Mouse (Mus musculus) left cerebral cortex, postnatal 25 days (tissue): Measurements from ENCODE around the gene St7l. TPM values are rescaled to one million over a fixed set of nuclear protein-coding genes. Genes with fewer than 3 reads are reported as not detected.

Experiments
- DNase-seq, 2 experiments: peaks; one replicate each; pipeline ENCODE4 v3.0.0; 2022; ENCODE audit warnings: low spot score in 2 of 2, mixed read lengths in 1 of 2
- intact Hi-C: fragments of 180-260 bp; cut with DNase I; formaldehyde crosslinking; loops from one replicate; pipeline ENCODE4 v1.15.1; 2025
- total RNA-seq, 2 experiments: library from RNA; stranded (reverse); gene quantifications; 2 replicates each; pipeline ENCODE4 v1.2.3; 2021

St7l gene
- total RNA-seq, 2 experiments from 2014 or later = 33.0 to 39.3 TPM

DNA sequence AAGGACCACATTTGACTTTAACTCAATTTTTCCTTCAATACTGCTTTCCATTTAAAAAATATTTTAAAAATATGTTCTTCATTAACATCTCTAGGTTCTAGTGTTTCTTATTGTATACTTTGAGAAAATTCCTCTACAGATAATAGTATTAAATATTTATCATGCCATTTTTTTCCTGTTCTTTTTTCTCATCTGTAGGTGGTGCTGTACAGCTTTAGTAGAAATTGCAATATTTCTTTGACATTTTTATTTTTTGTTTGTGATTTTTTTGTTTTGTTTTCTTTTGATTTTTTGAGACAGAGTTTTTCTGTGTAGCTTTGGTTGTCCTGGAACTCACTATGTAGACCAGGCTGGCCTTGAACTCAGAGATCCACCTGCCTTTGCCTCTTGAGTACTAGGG lies 5.8 kb downstream of the St7l start:
- DNase-seq = no peak
- intact Hi-C loops = loop anchor here (5.0 to 10.0 kb wide), 2 partner anchors 98 to 155 kb away; no protein-coding TSS in a partner anchor

DNA sequence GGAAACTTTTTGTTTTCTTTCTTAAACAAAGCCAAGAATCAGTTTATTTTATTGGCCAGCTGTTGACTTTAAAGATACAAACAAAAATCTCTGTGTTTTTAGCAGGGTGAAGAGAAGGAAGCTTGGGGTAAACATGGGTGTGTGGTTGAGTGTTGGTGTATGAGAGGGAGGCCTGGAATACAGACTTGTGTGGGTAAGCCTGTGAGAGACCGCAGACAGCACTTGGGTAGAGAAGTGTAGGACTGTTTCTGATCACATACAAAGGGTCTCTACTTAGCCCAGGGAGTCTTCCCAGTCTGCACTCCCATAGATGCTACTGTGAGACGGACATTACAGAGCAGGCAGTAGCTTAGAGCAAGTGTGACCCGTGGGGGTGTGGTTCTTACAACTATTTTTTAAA lies 24.8 kb downstream of the St7l start:
- no peak for DNase-seq
- intact Hi-C loops = no loop called here

DNA sequence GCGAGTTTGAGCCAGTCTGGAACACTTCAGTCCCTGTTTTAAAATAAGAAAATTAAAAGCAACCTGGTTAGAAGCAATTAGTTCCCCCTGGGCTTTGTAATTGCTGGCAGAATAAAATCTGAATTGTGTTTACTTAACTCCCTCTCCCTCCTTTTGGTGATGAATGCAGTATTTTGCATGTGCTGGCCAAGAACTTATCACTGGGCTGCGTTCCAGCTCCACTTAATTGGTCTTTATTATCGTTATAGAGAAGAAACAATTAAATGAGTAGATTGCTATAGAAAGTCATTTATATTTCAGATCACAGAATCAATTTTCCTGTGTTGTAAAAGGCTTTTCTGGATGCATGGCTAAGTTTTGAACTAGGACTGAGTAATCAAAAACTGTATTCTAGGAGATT lies 32.3 kb downstream of the St7l start:
- no peak for DNase-seq
- intact Hi-C loops = no loop called here

GRCm38 (mm10) chr3:104901154-104901553 lies 37.3 kb downstream of the St7l start:
- intact Hi-C loops = no loop called here
- no peak for DNase-seq

DNA sequence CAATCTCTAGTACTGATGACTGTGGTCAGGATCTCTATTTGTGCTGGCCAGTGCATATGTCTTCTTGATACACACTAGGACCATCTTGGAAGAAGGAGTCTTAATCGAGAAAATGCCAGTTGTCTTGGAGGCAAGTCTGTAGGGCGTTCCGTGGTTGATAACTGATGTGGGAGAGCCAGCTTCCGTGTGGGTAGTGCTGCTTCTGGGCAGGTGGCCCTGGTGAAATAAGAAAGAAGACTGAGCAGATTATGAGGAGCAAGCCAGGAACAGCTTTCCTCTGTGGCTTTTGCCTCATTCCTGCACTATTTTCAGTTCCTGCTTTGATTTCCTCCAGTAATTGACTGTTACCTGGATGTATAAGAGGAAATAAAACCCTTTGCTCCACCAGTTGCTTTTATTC lies 41.6 kb downstream of the St7l start:
- intact Hi-C loops = loop anchor here (5.0 kb wide), 1 partner anchor 62 kb away; no protein-coding TSS in a partner anchor
- peak; percentile 14 to 80 for DNase-seq

DNA sequence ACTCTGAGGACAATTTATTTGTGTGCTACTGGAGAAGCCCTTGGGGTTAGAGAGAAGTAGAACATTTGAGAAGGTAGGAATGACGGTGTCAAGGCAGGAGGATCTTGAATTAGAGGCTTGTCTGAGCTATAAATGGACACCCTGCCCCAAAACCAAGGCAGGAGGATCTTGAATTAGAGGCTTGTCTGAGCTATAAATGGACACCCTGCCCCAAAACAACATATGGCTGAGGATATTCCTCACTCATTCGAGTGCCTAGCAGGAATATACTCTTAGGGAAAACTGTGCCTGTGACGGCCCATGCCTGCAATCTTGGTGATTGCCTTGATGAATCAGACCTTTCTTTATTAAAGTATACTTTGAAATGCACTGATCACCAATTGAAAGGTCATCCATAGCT lies 42.2 kb downstream of the St7l start:
- peak in 1 of 2 experiments; percentile 89 for DNase-seq
- intact Hi-C loops = loop anchor here (5.0 kb wide), 1 partner anchor 61 kb away; no protein-coding TSS in a partner anchor

- no peak for DNase-seq
- intact Hi-C loops = loop anchor here (5.0 kb wide), 1 partner anchor 58 kb away; no protein-coding TSS in a partner anchor
Measured at GRCm38 (mm10) chr3:104909195-104909594, 45.4 kb downstream of the St7l start.

- no peak for DNase-seq
- intact Hi-C loops = no loop called here
Measured at GRCm38 (mm10) chr3:104914986-104915385, 51.2 kb downstream of the St7l start.

DNA sequence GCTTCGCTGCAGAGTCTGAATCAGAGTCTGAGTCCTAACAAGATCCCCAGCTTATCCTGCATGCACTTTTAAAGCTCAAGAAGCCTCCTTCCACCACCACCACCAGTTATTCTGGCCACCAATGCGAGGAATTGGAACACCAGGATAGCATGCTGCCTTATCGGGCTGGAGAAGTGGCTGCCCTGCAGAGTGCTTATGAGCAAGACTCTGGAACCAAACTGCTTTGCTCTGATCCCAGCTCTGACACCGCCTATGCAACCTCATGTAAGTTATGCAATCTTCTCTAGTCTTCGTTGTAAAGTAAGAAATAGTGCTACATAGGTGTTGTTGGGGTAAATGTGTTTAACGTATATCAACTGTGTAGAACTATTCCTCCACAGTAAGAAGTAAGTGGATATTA lies 65.6 kb downstream of the St7l start:
- peak in 1 of 2 experiments; percentile 28 for DNase-seq
- intact Hi-C loops = no loop called here

DNA sequence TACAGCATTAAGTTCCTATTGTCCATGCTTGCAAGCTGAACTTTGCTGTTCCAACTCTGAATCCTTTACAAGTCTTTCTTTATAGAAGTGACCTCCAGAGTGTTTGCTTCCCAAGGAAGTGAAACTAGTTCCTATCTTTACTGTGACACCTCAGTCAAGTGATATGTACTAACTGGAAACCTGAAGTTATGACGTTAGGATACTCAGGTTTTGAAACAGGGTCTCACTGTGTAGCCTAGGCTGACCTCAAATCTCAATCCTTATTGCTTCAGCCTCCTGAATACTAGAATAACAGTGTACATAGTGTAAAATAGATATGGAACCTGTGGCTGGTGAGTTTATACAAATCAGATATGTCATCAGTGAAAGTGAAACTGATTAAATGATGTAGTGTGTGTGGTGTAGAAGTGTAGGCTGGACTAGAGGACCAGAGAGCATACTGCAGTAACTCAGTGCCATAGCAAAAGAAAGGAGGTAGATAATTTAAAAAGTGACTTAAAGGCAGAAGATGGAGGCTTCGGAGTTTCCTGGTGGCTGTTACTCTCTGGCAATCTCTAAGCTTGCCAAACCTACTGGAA lies 74.0 kb downstream of the St7l start:
- no peak for DNase-seq
- intact Hi-C loops = no loop called here

- DNase-seq = no peak
- intact Hi-C loops = no loop called here
Measured at GRCm38 (mm10) chr3:104938327-104938726, 74.5 kb downstream of the St7l start.

- intact Hi-C loops = no loop called here
- DNase-seq = no peak
Measured at GRCm38 (mm10) chr3:104940691-104941090, 76.9 kb downstream of the St7l start.

GRCm38 (mm10) chr3:104942682-104943081 lies 78.9 kb downstream of the St7l start:
- intact Hi-C loops = no loop called here
- no peak for DNase-seq

- no peak for DNase-seq
- intact Hi-C loops = no loop called here
Measured at GRCm38 (mm10) chr3:104943333-104943732, 79.5 kb downstream of the St7l start.

GRCm38 (mm10) chr3:104944894-104945293 lies 81.1 kb downstream of the St7l start:
- DNase-seq = no peak
- intact Hi-C loops = no loop called here

DNA sequence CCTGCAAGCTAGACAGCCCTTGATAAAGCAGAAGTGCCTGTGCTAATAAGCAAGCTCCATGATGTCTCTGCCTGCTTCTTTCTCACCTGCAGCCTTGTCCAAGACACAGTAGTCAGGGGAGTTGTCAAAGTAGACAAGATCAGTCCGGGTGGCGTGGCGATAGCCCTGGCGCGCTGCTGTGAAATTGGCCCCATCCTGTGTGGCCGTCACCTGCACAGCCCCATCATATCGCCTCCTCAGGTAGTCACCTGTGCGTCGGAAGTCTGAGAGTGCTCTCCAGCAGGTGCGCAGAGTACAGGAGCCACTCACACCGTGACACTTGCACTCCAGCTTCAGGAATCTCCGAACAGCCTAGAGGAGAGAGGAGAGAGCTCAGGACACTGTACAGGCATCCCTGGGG lies 87.1 kb downstream of the St7l start:
- intact Hi-C loops = no loop called here
- DNase-seq = no peak

GRCm38 (mm10) chr3:104952891-104953670 lies 89.3 kb downstream of the St7l start:
- intact Hi-C loops = no loop called here
- no peak for DNase-seq

DNA sequence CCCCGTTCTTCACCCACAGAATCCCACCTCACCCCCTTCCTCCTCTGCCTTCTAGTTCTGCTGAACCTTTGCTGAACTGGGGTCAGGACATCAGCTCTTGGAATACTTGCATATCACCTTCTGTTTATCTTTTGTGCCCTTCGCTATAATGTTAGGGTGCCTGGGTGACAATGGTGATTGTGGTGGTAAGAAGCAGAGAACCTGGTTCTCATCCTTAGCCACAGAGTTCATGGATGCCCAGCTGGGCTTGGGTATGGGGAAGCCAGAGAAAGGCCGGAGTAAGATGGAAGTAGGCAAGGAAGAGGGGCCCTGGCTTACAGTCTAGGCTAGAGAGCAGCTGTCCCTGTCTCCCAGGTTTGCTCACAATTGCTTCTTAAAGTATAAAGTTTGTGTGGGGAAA lies 90.3 kb downstream of the St7l start:
- no peak for DNase-seq
- intact Hi-C loops = no loop called here

DNA sequence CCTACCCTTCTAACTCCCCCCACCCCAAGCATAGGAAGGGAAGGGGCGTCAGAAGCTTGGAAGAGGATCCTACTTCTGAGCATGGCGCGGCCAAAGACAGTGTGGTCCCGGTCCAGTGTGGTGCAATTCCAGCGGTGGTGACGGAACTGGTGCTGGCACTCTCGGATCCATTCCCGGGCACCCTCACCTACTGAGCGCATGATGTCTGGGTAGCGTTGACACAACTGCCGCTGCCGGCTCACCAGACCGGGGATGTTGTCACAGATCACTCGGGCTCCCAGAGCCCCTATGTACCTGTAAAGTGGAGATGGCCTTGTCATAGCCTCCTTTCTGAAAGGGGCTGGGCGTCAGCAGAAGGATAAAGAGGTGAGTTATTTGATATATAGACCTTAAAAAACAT lies 90.7 kb downstream of the St7l start:
- DNase-seq = no peak
- intact Hi-C loops = no loop called here

- intact Hi-C loops = no loop called here
- DNase-seq = no peak
Measured at GRCm38 (mm10) chr3:104956131-104956581, 92.4 kb downstream of the St7l start.
